Comparison of ENCODE assay signal across 21 mouse cellular contexts in the genomic region with DNA sequence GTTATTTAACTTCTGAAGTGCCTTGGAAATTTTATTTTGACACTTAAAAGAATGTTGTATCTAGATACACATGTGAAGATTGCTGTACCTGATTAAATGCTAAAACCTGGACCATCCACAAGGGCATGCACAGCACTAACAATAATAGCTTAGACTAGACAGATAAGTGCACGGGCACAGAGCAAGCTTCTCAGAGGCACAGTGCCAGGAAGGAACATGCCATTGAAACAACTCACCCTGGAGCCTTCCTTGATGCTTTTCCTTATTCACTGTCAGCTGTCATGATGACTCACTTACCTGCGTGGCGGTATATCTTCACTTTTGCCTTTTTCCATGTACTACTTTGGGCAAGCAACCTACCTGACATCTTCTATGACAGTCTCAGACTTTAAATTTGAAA. TPM values are rescaled to one million over a fixed set of nuclear protein-coding genes. Genes with fewer than 3 reads are reported as not detected.
"Had no signal": no experiment of that assay in that cellular context is flagged by ENCODE, and none has a peak within 500 bp of the region (broad histone marks: within the 10 kb centered on the region; RNA-seq: fewer than 3 reads in every experiment).

No protein-coding gene starts in this region.

- H3K27me3 ChIP-seq: kidney, embryonic 15.5 days; limb, embryonic 12.5 days; limb, embryonic 15.5 days; midbrain, embryonic 12.5 days; midbrain, embryonic 15.5 days; neural tube, embryonic 12.5 days; neural tube, embryonic 15.5 days had no signal

- ATAC-seq: liver, postnatal 0 days; lung, postnatal 0 days; midbrain, embryonic 15.5 days had no signal

- DNase-seq: kidney, postnatal 10 days; kidney, postnatal 36 days; layer of hippocampus, postnatal 36 days; left cerebral cortex, postnatal 4 days; liver, postnatal 0 days; lung, embryonic 14.5 days; right cerebral cortex, adult 18-20 months; right cerebral cortex, postnatal 14 days; right cerebral cortex, postnatal 4 days; thymus, adult 18-20 months; thymus, postnatal 36 days had no signal

RNA-seq across cellular contexts. Expression of a gene that starts 37.9 kb away (rescaled TPM):
- total RNA-seq: megakaryocyte, adult 5-6 weeks had no signal
- polyA plus RNA-seq: liver, embryonic 11.5 days; liver, postnatal 0 days had no signal
